Mouse (Mus musculus): ENCODE measurements at regions not wholly inside any gene's neighbourhood (a gene's known extent, or its start where the extent isn't known, plus 50 kb on each side); places are given as distances from the start of the nearest gene placed in this dataset.

- no peak for TF ChIP-seq POLR2A (IDR thresholded peaks at IDR 0.05; ENCODE audit: insufficient read length, low read depth)
- no peak for TF ChIP-seq SRF (IDR thresholded peaks at IDR 0.05; ENCODE audit: control insufficient read depth, insufficient read length, low read depth)
- no peak for TF ChIP-seq E2F4 (IDR thresholded peaks at IDR 0.05; ENCODE audit: insufficient read depth)
- TF ChIP-seq POLR2AphosphoS2 (IDR thresholded peaks at IDR 0.05; ENCODE audit: insufficient read length, low read depth) = no peak
- no peak for TF ChIP-seq USF1 (IDR thresholded peaks at IDR 0.05; ENCODE audit: low read depth)
- no peak for TF ChIP-seq MYOD1 (IDR thresholded peaks at IDR 0.05; ENCODE audit: control insufficient read depth in 1 of 3, insufficient read length in 2 of 3, low read depth in 2 of 3)
- no peak for TF ChIP-seq MYOG (IDR thresholded peaks at IDR 0.05; ENCODE audit: control insufficient read depth in 1 of 3, insufficient read depth in 1 of 3, insufficient read length in 2 of 3, low read depth in 2 of 3)
- TF ChIP-seq CEBPB (IDR thresholded peaks at IDR 0.05; ENCODE audit: insufficient read depth, poor library complexity, severe bottlenecking) = no peak
Observed at GRCm38 (mm10) chr10:92082111-92082510, 640.1 kb downstream of the Nedd1 start.

Measured in myocyte (in vitro differentiated cells).